Mouse (Mus musculus) MEL (cell line): Measurements from ENCODE around the gene Vmn2r31. TPM values are rescaled to one million over a fixed set of nuclear protein-coding genes. Genes with fewer than 3 reads are reported as not detected.
"Not testable (repeated sequence)": the region's sequence is repeated elsewhere in the genome, so short reads cannot be mapped to it uniquely, and the experiment has no call there.

Experiments used
- DNase-seq: peaks from one replicate; pipeline ENCODE4 v3.0.0; 2011; ENCODE audit warnings: low read depth, low spot score
- H3K27ac ChIP-seq: 2 replicates; pipeline ENCODE4 v1.5.1; 2012; ENCODE audit warnings: low read depth, mild to moderate bottlenecking, control low read depth, low read length, moderate library complexity; ENCODE audit not compliant: control insufficient read depth
- H3K27me3 ChIP-seq, 2 experiments: fragments of 150-350 bp in 1 of 2; sonication (generic) in 1 of 2; 2 replicates each; pipeline ENCODE4 v1.6.1; 2012; ENCODE audit warnings: low read length in 2 of 2, mild to moderate bottlenecking in 2 of 2, improper control_type of control experiment in 1 of 2, moderate library complexity in 1 of 2; ENCODE audit not compliant: insufficient read depth in 2 of 2, control insufficient read depth in 1 of 2
- H3K36me3 ChIP-seq, 2 experiments: 2 replicates each; pipeline ENCODE4 v1.6.1; 2012 to 2014; ENCODE audit warnings: low read length in 2 of 2, improper control_type of control experiment in 1 of 2, inconsistent platforms in 1 of 2, mild to moderate bottlenecking in 1 of 2; ENCODE audit not compliant: insufficient read depth in 2 of 2, control insufficient read depth in 1 of 2
- H3K4me1 ChIP-seq, 2 experiments: fragments of 150-350 bp in 1 of 2; sonication (generic) in 1 of 2; 2 replicates each; pipeline ENCODE4 v1.6.1; 2012; ENCODE audit warnings: low read length in 2 of 2, improper control_type of control experiment in 1 of 2, mild to moderate bottlenecking in 1 of 2; ENCODE audit not compliant: insufficient read depth in 2 of 2, control insufficient read depth in 1 of 2
- H3K4me3 ChIP-seq, 2 experiments: fragments of 150-350 bp in 1 of 2; sonication (generic) in 1 of 2; 2 replicates each; pipeline ENCODE4 v1.5.1; 2012; ENCODE audit warnings: low read depth in 2 of 2, low read length in 2 of 2, mild to moderate bottlenecking in 2 of 2, moderate library complexity in 2 of 2, control low read depth in 1 of 2, improper control_type of control experiment in 1 of 2; ENCODE audit not compliant: control insufficient read depth in 1 of 2, insufficient read depth in 1 of 2
- H3K79me2 ChIP-seq: 2 replicates; pipeline ENCODE4 v1.6.1; 2012; ENCODE audit warnings: mild to moderate bottlenecking, low read length, moderate library complexity; ENCODE audit not compliant: control insufficient read depth, poor library complexity, insufficient read depth
- H3K9ac ChIP-seq: 2 replicates; pipeline ENCODE4 v1.6.1; 2012; ENCODE audit warnings: low read depth, mild to moderate bottlenecking, control low read depth, low read length, moderate library complexity; ENCODE audit not compliant: control insufficient read depth, poor library complexity, severe bottlenecking
- H3K9me3 ChIP-seq: fragments of 150-350 bp; sonication (generic); replicated peaks from 2 replicates; pipeline ENCODE4 v1.6.1; 2012; ENCODE audit warnings: mild to moderate bottlenecking, low read length, improper control_type of control experiment, moderate library complexity; ENCODE audit not compliant: insufficient read depth
- polyA plus RNA-seq, 2 experiments: library from polyadenylated mRNA; stranded (reverse) in 1 of 2; unstranded in 1 of 2; fragments of >175 nt in 1 of 2; fragments of >200 nt in 1 of 2; gene quantifications; 2 replicates each; pipeline versions ENCODE4 v1.2.1 to v1.2.4; 2012; ENCODE audit warnings: low replicate concordance in 2 of 2, low read depth in 1 of 2; ENCODE audit not compliant: insufficient read length in 2 of 2, insufficient read depth in 1 of 2, missing spikeins in 1 of 2
- total RNA-seq: library from RNA; depleted of rRNA; stranded (reverse); fragments of 300-350 nt; gene quantifications from 2 replicates; pipeline ENCODE4 v1.2.3, GENCODE M21; 2012; rRNA removed

Gene Vmn2r31
- total RNA-seq (not detected in 2 replicates), polyA plus RNA-seq (under 1 TPM in 1 of 2 experiments, not detected in 1; 0.01 TPM)

DNA sequence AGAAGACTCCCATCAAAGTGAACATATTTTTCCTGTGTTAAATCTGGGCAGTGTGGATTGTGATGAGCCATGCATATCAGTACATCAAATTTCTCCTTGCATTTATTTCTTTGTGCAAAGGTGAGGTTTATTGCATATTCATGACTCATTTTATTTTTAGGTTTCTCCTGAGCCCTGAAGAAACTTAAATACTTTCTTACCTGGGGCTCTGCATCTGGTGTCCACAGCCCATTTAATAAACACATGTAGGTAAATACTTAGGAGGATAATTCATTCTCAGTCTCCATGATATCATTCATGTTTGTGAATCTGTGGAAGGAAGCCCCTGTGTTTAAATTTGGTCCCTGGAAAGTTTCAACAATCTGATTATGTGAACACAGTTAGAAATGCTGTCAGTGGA is at the start of gene Vmn2r31:
Gene Vmn2r31, minus strand, starts transcription at position 101 of the 400 bp plus-strand sequence.
- not testable (repeated sequence) for H3K9ac ChIP-seq, H3K36me3 ChIP-seq, H3K4me3 ChIP-seq, H3K9me3 ChIP-seq, DNase-seq, H3K27ac ChIP-seq, H3K79me2 ChIP-seq, H3K27me3 ChIP-seq, H3K4me1 ChIP-seq

DNA sequence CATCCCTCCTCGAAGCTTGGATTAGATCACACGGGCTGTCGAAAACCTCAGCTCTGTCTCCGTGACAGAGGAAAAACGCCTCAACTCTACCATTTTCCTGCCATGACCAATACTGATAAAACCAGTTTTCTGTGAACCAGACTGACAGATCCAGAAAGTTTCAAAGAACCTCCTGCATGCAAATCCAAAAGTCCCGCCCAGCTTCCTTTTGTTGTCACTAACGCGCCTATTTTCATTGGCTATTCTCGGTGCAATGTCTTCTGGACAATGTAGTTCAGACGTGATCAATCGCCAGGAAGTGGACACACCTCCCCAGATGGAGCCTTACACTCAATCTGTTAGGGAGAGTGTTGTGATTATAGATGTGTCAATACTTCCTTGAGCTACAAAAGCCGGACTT is 25.1 kb downstream of the Vmn2r31 start, which contains the start of gene Gm45783:
Gene Gm45783, minus strand, starts transcription at position 143 of the 400 bp plus-strand sequence.
- not testable (repeated sequence) for H3K79me2 ChIP-seq, H3K36me3 ChIP-seq, H3K4me1 ChIP-seq, H3K9ac ChIP-seq, H3K27ac ChIP-seq, H3K4me3 ChIP-seq, DNase-seq, H3K27me3 ChIP-seq, H3K9me3 ChIP-seq

DNA sequence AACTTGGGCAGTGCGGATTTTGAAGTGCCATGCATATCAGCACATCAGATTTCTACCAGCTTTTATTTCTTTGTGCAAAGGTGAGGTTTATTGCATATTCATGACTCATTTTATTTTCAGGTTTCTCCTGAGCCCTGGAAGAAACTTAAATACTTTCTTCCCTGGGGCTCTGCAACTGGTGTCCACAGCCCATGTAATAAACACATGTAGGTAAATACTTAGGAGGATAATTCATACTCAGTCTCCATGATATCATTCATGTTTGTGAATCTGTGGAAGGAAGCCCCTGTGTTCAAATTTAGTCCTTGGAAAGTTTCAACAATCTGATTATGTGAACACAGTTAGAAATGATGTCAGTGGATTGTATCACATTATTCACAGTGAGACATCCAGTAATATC is 62.0 kb downstream of the Vmn2r31 start, which contains the start of gene Vmn2r30:
Gene Vmn2r30, minus strand, starts transcription at position 101 of the 400 bp plus-strand sequence.
- H3K79me2 ChIP-seq, DNase-seq: not testable (repeated sequence)

More for the DNA sequence above, 62.0 kb downstream of the Vmn2r31 start, which contains the start of gene Vmn2r30:
- not testable (repeated sequence) for H3K9me3 ChIP-seq, H3K36me3 ChIP-seq, H3K9ac ChIP-seq, H3K27ac ChIP-seq, H3K4me3 ChIP-seq, H3K4me1 ChIP-seq, H3K27me3 ChIP-seq

Other genes starting within 250 kb of the Vmn2r31 start
- 0.49 and 0.50 TPM in 2 replicates for gene Zfp418, start 228.4 kb downstream of the Vmn2r31 start, total RNA-seq
- gene Zfp418, start 228.4 kb downstream of the Vmn2r31 start, polyA plus RNA-seq = under 1 TPM in 1 of 2 experiments, not detected in 1; 0.47 TPM
- 1.3 and 1.8 TPM in 2 replicates for gene Zfp772, start 189.7 kb downstream of the Vmn2r31 start, total RNA-seq
- 1 to 10 TPM in 1 of 2 experiments, not detected in 1; 1.9 TPM for gene Zfp772, start 189.7 kb downstream of the Vmn2r31 start, polyA plus RNA-seq
- gene Vmn2r29, start 152.4 kb downstream of the Vmn2r31 start, total RNA-seq = 0.12 TPM in 1 of 2 replicates, not detected in the other
- not detected for gene Vmn2r29, start 152.4 kb downstream of the Vmn2r31 start, polyA plus RNA-seq
- 0.42 and 0.72 TPM in 2 replicates for gene Gm45844, start 121.4 kb downstream of the Vmn2r31 start, total RNA-seq
- 1 to 10 TPM in 1 of 2 experiments, not detected in 1; 1.5 TPM for gene Gm45844, start 121.4 kb downstream of the Vmn2r31 start, polyA plus RNA-seq
- gene Clcn4, start 98.9 kb downstream of the Vmn2r31 start, total RNA-seq = 12.9 and 16.5 TPM in 2 replicates
- 10 to 100 TPM in 1 of 2 experiments, not detected in 1; 14.1 TPM for gene Clcn4, start 98.9 kb downstream of the Vmn2r31 start, polyA plus RNA-seq
- not detected in 2 replicates for gene Vmn2r30, start 62.1 kb downstream of the Vmn2r31 start, total RNA-seq
- gene Vmn2r30, start 62.1 kb downstream of the Vmn2r31 start, polyA plus RNA-seq = not detected
- gene Gm45783, start 25.1 kb downstream of the Vmn2r31 start, total RNA-seq = not detected in 2 replicates
- gene Gm45783, start 25.1 kb downstream of the Vmn2r31 start, polyA plus RNA-seq = not detected
- not detected in 2 replicates for gene Vmn2r32, start 80.3 kb upstream of the Vmn2r31 start, total RNA-seq
- not detected for gene Vmn2r32, start 80.3 kb upstream of the Vmn2r31 start, polyA plus RNA-seq
- gene Vmn2r33, start 167.1 kb upstream of the Vmn2r31 start, total RNA-seq = not detected in 2 replicates
- not detected for gene Vmn2r33, start 167.1 kb upstream of the Vmn2r31 start, polyA plus RNA-seq